Mouse (Mus musculus) embryonic facial prominence, embryonic 12.5 days (tissue): ENCODE results near the gene Crabp2. TPM values are rescaled to one million over a fixed set of nuclear protein-coding genes. Genes with fewer than 3 reads are reported as not detected.
A peak's percentile ranks its signal among the peaks of the same experiment; 100 is the strongest.

Experiments
- ATAC-seq: fragments of 200-750 bp; cut with Nextera tagmentation; 2 replicates; pipeline ENCODE4 v1.8.0; 2017; ENCODE audit not compliant: insufficient number of reproducible peaks, insufficient read depth, low FRiP score, low TSS enrichment
- H3K27ac ChIP-seq: fragments of 300-500 bp; sonication (generic); 2 replicates; pipeline ENCODE4 v1.5.1; 2016; ENCODE audit warnings: mild to moderate bottlenecking
- H3K27me3 ChIP-seq: fragments of 300-500 bp; sonication (generic); 2 replicates; pipeline ENCODE4 v1.6.1; 2016; ENCODE audit warnings: mild to moderate bottlenecking, moderate library complexity
- H3K36me3 ChIP-seq: fragments of 300-500 bp; sonication (generic); 2 replicates; pipeline ENCODE4 v1.6.1; 2016; ENCODE audit warnings: mild to moderate bottlenecking
- H3K4me1 ChIP-seq: fragments of 300-500 bp; sonication (generic); 2 replicates; pipeline ENCODE4 v1.6.1; 2016
- H3K4me2 ChIP-seq: fragments of 300-500 bp; sonication (generic); replicated peaks from 2 replicates; pipeline ENCODE4 v1.6.1; 2016; ENCODE audit warnings: mild to moderate bottlenecking, moderate library complexity
- H3K4me3 ChIP-seq: fragments of 300-500 bp; sonication (generic); 2 replicates; pipeline ENCODE4 v1.5.1; 2016; ENCODE audit warnings: mild to moderate bottlenecking
- H3K9ac ChIP-seq: fragments of 300-500 bp; sonication (generic); 2 replicates; pipeline ENCODE4 v1.6.1; 2016; ENCODE audit warnings: mild to moderate bottlenecking, moderate library complexity
- H3K9me3 ChIP-seq: fragments of 300-500 bp; sonication (generic); 2 replicates; pipeline ENCODE4 v1.6.1; 2016; ENCODE audit warnings: mild to moderate bottlenecking, moderate library complexity
- WGBS: fragments of 180-500 bp; shearing (Covaris S2); methylation state at CpG from one replicate; pipeline ENCODE4 v1.1.7; 2016; 5-methylcytosine and 5-hydroxymethylcytosine counted together
- polyA plus RNA-seq: library from polyadenylated mRNA; unstranded; fragments of >200 nt; fragmentation: Nextera tagmentation; extraction: Ambion mirVana; gene quantifications from 2 replicates; pipeline ENCODE4 v1.2.1, GENCODE M21; 2016

Gene Crabp2
- polyA plus RNA-seq, 1 experiment from 2014 or later = 481 TPM

- H3K9ac ChIP-seq = no peak overlapping the region
Measured at GRCm38 (mm10) chr3:87989935-87990334, 41.5 kb downstream of the Crabp2 start.

DNA sequence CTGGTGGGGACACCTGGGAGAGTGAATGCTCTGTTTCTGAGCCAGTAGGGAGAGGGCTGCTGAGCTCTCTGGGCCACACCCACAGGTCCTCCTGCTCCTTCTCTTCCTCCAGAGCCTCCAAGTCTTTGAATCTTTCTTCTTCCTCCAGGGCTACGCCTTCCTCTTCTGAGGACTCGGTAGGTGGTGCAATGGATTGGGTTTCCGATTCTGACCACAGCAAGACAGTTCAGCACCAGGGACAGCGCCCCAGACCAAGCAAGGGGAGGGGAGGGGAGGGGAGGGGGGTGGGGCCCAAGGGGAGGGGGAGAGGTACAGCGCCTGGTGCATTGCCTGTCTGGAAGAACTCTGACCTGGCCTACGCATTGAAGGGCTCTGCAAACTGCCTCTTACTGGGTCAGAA is 45.0 kb downstream of the Crabp2 start:
- 0% methylated on average over 5 of the region's 6 CpGs for WGBS
- ATAC-seq = no peak
- no peaks in the 10 kb centered on the region for H3K9me3 ChIP-seq
- H3K27me3 ChIP-seq = peaks cover 100% of the 10 kb centered on the region
- no peak overlapping the region for H3K9ac ChIP-seq
- no peaks in the 10 kb centered on the region for H3K36me3 ChIP-seq
- H3K4me1 ChIP-seq = peaks cover 14% of the 10 kb centered on the region
- H3K27ac ChIP-seq = no peak overlapping the region
- no peak overlapping the region for H3K4me2 ChIP-seq
- H3K4me3 ChIP-seq = no peak overlapping the region

More at GRCm38 (mm10) chr3:87989935-87990334, 41.5 kb downstream of the Crabp2 start:
- Histone ChIP-seq H3K27ac (no peak overlapping the region), H3K4me3 (no peak overlapping the region), H3K36me3 (no peaks in the 10 kb centered on the region), H3K9me3 (no peaks in the 10 kb centered on the region), H3K27me3 (peaks cover 68% of the 10 kb centered on the region), H3K4me2 (no peak overlapping the region), H3K4me1 (peaks cover 31% of the 10 kb centered on the region)
- WGBS = 37% methylated on average over 10 of the region's 10 CpGs
- no peak for ATAC-seq

- H3K36me3 ChIP-seq = no peaks in the 10 kb centered on the region
- WGBS = 22% methylated on average over 11 of the region's 11 CpGs
- peaks cover 100% of the 10 kb centered on the region for H3K27me3 ChIP-seq
- no peak for ATAC-seq
- H3K27ac ChIP-seq = no peak overlapping the region
- no peak overlapping the region for H3K9ac ChIP-seq
- H3K9me3 ChIP-seq = no peaks in the 10 kb centered on the region
- H3K4me1 ChIP-seq = peaks cover 21% of the 10 kb centered on the region
- H3K4me3 ChIP-seq = no peak overlapping the region
- H3K4me2 ChIP-seq = no peak overlapping the region
Measured at GRCm38 (mm10) chr3:87995331-87995730, 46.9 kb downstream of the Crabp2 start.

DNA sequence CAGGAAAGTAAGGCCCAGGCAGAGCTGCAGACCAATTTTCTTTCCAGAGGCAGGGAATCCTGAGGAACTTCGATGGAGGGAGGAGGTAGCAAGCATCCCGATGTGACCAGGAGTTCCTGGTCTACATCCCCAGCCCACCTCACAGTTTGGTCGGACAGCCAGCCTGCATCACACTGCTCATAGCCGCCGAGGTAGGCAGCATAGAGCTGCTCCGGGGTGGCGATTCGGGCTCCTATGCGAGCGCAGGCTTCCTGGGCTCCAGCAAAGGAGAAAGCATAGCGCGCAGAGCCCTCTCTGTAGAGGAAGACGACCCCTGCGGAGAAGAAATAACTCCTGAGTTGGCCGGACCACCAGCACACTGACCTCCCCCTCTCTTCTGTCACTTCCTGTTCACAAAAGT is 47.9 kb downstream of the Crabp2 start:
- peaks cover 22% of the 10 kb centered on the region for H3K4me1 ChIP-seq
- no peak for ATAC-seq
- no peaks in the 10 kb centered on the region for H3K9me3 ChIP-seq
- WGBS = 4% methylated on average over 15 of the region's 15 CpGs
- no peak overlapping the region for H3K9ac ChIP-seq
- no peak overlapping the region for H3K27ac ChIP-seq
- peak overlapping the region; percentile 57; the same call in 1 of the 2 replicates for H3K4me2 ChIP-seq
- peak overlapping the region; percentile 36 for H3K4me3 ChIP-seq
- no peaks in the 10 kb centered on the region for H3K36me3 ChIP-seq
- peaks cover 100% of the 10 kb centered on the region for H3K27me3 ChIP-seq

- Histone ChIP-seq H3K9me3 (no peaks in the 10 kb centered on the region), H3K36me3 (no peaks in the 10 kb centered on the region), H3K4me3 (peak overlapping the region; percentile 36), H3K4me1 (peaks cover 22% of the 10 kb centered on the region), H3K4me2 (peak overlapping the region; percentile 57), H3K27me3 (peaks cover 100% of the 10 kb centered on the region), H3K27ac (no peak overlapping the region), H3K9ac (no peak overlapping the region)
- ATAC-seq = no peak
- WGBS = 1% methylated on average over 48 of the region's 49 CpGs
Measured at GRCm38 (mm10) chr3:87996971-87997614, 48.6 kb downstream of the Crabp2 start.

GRCm38 (mm10) chr3:87998747-87999146 is 50.3 kb downstream of the Crabp2 start:
- Histone ChIP-seq H3K4me1 (peaks cover 25% of the 10 kb centered on the region), H3K9ac (no peak overlapping the region), H3K27ac (no peak overlapping the region), H3K4me3 (no peak overlapping the region), H3K27me3 (peaks cover 100% of the 10 kb centered on the region), H3K36me3 (no peaks in the 10 kb centered on the region), H3K4me2 (no peak overlapping the region), H3K9me3 (no peaks in the 10 kb centered on the region)
- 6% methylated on average over 7 of the region's 7 CpGs for WGBS
- ATAC-seq = no peak

GRCm38 (mm10) chr3:87999243-87999895 is 50.9 kb downstream of the Crabp2 start:
- WGBS = under 1% methylated on average over 38 of the region's 38 CpGs
- Histone ChIP-seq H3K4me2 (peak overlapping the region; percentile 76), H3K9me3 (no peaks in the 10 kb centered on the region), H3K4me3 (peak overlapping the region; percentile 44), H3K36me3 (no peaks in the 10 kb centered on the region), H3K4me1 (peaks cover 25% of the 10 kb centered on the region), H3K9ac (peak overlapping the region; percentile 45; the same call in 1 of the 2 replicates), H3K27ac (no peak overlapping the region), H3K27me3 (peaks cover 96% of the 10 kb centered on the region)
- ATAC-seq = no peak

DNA sequence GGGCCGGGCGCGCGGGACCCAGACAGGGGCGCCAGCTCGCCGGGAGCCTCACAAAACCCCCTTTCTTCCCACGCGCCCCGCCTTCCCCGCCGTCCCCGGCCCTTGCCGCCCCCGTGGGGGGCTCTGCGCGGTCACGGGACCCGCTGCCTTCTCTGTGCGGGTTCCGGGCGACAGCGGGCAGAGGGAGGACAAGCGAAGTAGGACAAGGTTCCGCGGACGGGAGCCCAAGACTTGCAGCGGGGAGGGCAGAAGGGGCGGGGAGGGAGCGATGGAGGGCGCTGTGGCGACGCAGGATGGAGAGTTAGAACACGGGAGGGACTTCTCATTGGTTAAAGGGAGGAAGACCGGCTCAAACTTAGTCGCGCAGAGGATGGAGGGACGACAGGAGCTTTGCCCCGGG is 51.7 kb downstream of the Crabp2 start, which contains the start of gene Bcan:
Gene Bcan, minus strand, starts transcription at position 50 of the 400 bp plus-strand sequence.
- H3K36me3 ChIP-seq = no peaks in the 10 kb centered on the region
- H3K9ac ChIP-seq = peak within 1 kb of the TSS; percentile 45
- under 1% methylated on average over 34 of the region's 39 CpGs for WGBS
- no peak for ATAC-seq
- no peaks in the 10 kb centered on the region for H3K9me3 ChIP-seq
- peaks cover 25% of the 10 kb centered on the region for H3K4me1 ChIP-seq
- H3K4me3 ChIP-seq = peak within 1 kb of the TSS; percentile 44
- peaks cover 88% of the 10 kb centered on the region for H3K27me3 ChIP-seq
- no peak within 1 kb of the TSS for H3K27ac ChIP-seq
- H3K4me2 ChIP-seq = peak within 1 kb of the TSS; percentile 76

GRCm38 (mm10) chr3:88000816-88001595 is 52.5 kb downstream of the Crabp2 start:
- no peak overlapping the region for H3K4me3 ChIP-seq
- no peaks in the 10 kb centered on the region for H3K36me3 ChIP-seq
- H3K9me3 ChIP-seq = no peaks in the 10 kb centered on the region
- ATAC-seq = no peak
- H3K9ac ChIP-seq = no peak overlapping the region
- H3K4me1 ChIP-seq = peaks cover 23% of the 10 kb centered on the region
- H3K27me3 ChIP-seq = peaks cover 82% of the 10 kb centered on the region
- no peak overlapping the region; the same call in 1 of the 2 replicates for H3K4me2 ChIP-seq
- H3K27ac ChIP-seq = no peak overlapping the region
- WGBS = 7% methylated on average over 11 of the region's 11 CpGs

DNA sequence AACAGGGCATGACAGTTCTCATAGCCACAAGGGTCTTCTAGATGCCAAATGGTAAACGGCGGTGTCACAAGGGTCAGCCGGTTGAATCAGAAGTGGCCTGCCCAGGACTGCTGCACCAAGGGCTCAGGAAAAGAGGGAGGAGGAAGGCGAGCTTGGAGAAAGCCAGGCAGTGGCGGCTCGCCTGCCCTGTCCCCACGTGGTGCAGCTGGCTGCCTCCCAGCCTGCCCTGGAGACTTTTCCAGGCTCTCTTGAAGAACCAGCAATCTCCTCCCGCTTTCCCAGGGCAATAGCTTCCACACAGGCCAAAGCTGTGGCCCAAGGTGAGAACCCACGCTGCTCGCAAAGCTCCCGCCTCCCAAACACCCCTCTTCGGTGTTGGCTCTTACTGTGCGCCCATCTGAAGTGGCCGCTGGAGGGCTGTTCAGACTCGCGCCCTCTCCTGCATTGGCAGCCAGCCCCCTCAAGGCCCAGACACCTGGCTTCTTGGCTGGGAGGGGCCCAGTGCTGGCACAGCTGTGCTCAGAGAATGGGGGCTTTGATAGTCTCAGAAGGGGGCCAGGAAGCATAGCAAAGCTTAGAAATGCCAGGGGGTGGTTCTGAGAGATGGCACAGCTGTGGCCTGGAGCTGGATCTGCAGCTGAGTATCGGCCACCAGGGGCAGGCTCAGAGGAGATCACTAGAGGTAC is 54.0 kb downstream of the Crabp2 start:
- Histone ChIP-seq H3K9me3 (no peaks in the 10 kb centered on the region), H3K4me2 (no peak overlapping the region), H3K27me3 (peaks cover 68% of the 10 kb centered on the region), H3K36me3 (no peaks in the 10 kb centered on the region), H3K4me1 (peaks cover 13% of the 10 kb centered on the region), H3K9ac (no peak overlapping the region), H3K27ac (no peak overlapping the region), H3K4me3 (no peak overlapping the region)
- no peak for ATAC-seq
- 3% methylated on average over 17 of the region's 17 CpGs for WGBS
